Mouse (Mus musculus): ENCODE data around the gene Wipf1. TPM values are rescaled to one million over a fixed set of nuclear protein-coding genes. Genes with fewer than 3 reads are reported as not detected.

Wipf1 gene
- polyA plus RNA-seq, 1 experiment from 2014 or later = 3.4 TPM

- Histone ChIP-seq H3K9ac (peak overlapping the region; percentile 12; the same call in 1 of the 2 replicates), H3K4me2 (peak overlapping the region; percentile 45), H3K4me3 (replicated peaks) (no peak overlapping the region), H3K36me3 (no peaks in the 10 kb centered on the region), H3K27ac (peak overlapping the region; percentile 67), H3K4me1 (replicated peaks) (peaks cover 64% of the 10 kb centered on the region), H3K27me3 (no peaks in the 10 kb centered on the region), H3K9me3 (replicated peaks) (no peaks in the 10 kb centered on the region)
- DNase-seq (no peak), ATAC-seq (ENCODE audit: low read depth) (no peak)
- 59% methylated on average over 5 of the region's 5 CpGs for WGBS (ENCODE audit: insufficient replicate concordance)
Observed at GRCm38 (mm10) chr2:73453085-73453484, 76.4 kb downstream of the Wipf1 start.

- Histone ChIP-seq H3K27ac (peak overlapping the region; percentile 37; the same call in 1 of the 2 replicates), H3K4me2 (peak overlapping the region; percentile 39), H3K9me3 (replicated peaks) (no peaks in the 10 kb centered on the region), H3K4me1 (replicated peaks) (peaks cover 60% of the 10 kb centered on the region), H3K9ac (peak overlapping the region; percentile 29; the same call in 1 of the 2 replicates), H3K27me3 (no peaks in the 10 kb centered on the region), H3K36me3 (no peaks in the 10 kb centered on the region; the same call in 1 of the 2 replicates), H3K4me3 (replicated peaks) (no peak overlapping the region)
- DNase-seq (no peak), ATAC-seq (ENCODE audit: low read depth) (peak; percentile 37; the same call in 1 of the 2 replicates)
- 28% methylated on average over 7 of the region's 7 CpGs for WGBS (ENCODE audit: insufficient replicate concordance)
Observed at GRCm38 (mm10) chr2:73452556-73452955, 77.0 kb downstream of the Wipf1 start.

GRCm38 (mm10) chr2:73451541-73451940, 78.0 kb downstream of the Wipf1 start:
- Histone ChIP-seq H3K9ac (no peak overlapping the region), H3K4me2 (no peak overlapping the region), H3K9me3 (replicated peaks) (no peaks in the 10 kb centered on the region), H3K27ac (no peak overlapping the region), H3K4me3 (replicated peaks) (no peak overlapping the region), H3K4me1 (replicated peaks) (peaks cover 54% of the 10 kb centered on the region), H3K36me3 (peaks cover 3% of the 10 kb centered on the region; the same call in 1 of the 2 replicates), H3K27me3 (no peaks in the 10 kb centered on the region)
- DNase-seq (no peak), ATAC-seq (ENCODE audit: low read depth) (no peak)
- 76% methylated on average over 3 of the region's 3 CpGs for WGBS (ENCODE audit: insufficient replicate concordance)

GRCm38 (mm10) chr2:73450172-73450715, 79.3 kb downstream of the Wipf1 start:
- Histone ChIP-seq H3K9me3 (replicated peaks) (no peaks in the 10 kb centered on the region), H3K4me3 (replicated peaks) (no peak overlapping the region), H3K4me1 (replicated peaks) (peaks cover 48% of the 10 kb centered on the region), H3K36me3 (peaks cover 7% of the 10 kb centered on the region; the same call in 1 of the 2 replicates), H3K4me2 (no peak overlapping the region), H3K9ac (no peak overlapping the region), H3K27me3 (no peaks in the 10 kb centered on the region), H3K27ac (no peak overlapping the region)
- ATAC-seq (ENCODE audit: low read depth) = no peak
- no peak for DNase-seq
- WGBS (ENCODE audit: insufficient replicate concordance) = 59% methylated on average over 6 of the region's 6 CpGs

- no peak overlapping the region for H3K9ac ChIP-seq
- H3K4me3 ChIP-seq (replicated peaks) = no peak overlapping the region
- 81% methylated on average over 10 of the region's 10 CpGs for WGBS (ENCODE audit: insufficient replicate concordance)
- no peaks in the 10 kb centered on the region for H3K27me3 ChIP-seq
- H3K4me1 ChIP-seq (replicated peaks) = peaks cover 12% of the 10 kb centered on the region
- no peak for DNase-seq
- no peak overlapping the region for H3K4me2 ChIP-seq
- H3K9me3 ChIP-seq (replicated peaks) = no peaks in the 10 kb centered on the region
- no peak for ATAC-seq (ENCODE audit: low read depth)
- peaks cover 31% of the 10 kb centered on the region for H3K36me3 ChIP-seq
- H3K27ac ChIP-seq = no peak overlapping the region
Observed at GRCm38 (mm10) chr2:73443985-73444384, 85.5 kb downstream of the Wipf1 start.

GRCm38 (mm10) chr2:73442015-73442414, 87.5 kb downstream of the Wipf1 start:
- Histone ChIP-seq H3K4me1 (replicated peaks) (peaks cover 12% of the 10 kb centered on the region), H3K9ac (no peak overlapping the region), H3K27ac (no peak overlapping the region), H3K4me2 (no peak overlapping the region), H3K9me3 (replicated peaks) (no peaks in the 10 kb centered on the region), H3K27me3 (no peaks in the 10 kb centered on the region), H3K36me3 (peaks cover 41% of the 10 kb centered on the region), H3K4me3 (replicated peaks) (no peak overlapping the region)
- ATAC-seq (ENCODE audit: low read depth) = no peak
- no peak for DNase-seq
- 72% methylated on average over 2 of the region's 2 CpGs for WGBS (ENCODE audit: insufficient replicate concordance)

GRCm38 (mm10) chr2:73440319-73440718, 89.2 kb downstream of the Wipf1 start:
- no peak overlapping the region for H3K9ac ChIP-seq
- no peak overlapping the region for H3K4me2 ChIP-seq
- H3K27me3 ChIP-seq = no peaks in the 10 kb centered on the region
- 69% methylated on average over 2 of the region's 2 CpGs for WGBS (ENCODE audit: insufficient replicate concordance)
- ATAC-seq (ENCODE audit: low read depth) (no peak), DNase-seq (no peak)
- H3K9me3 ChIP-seq (replicated peaks) = no peaks in the 10 kb centered on the region
- no peak overlapping the region for H3K27ac ChIP-seq
- H3K4me3 ChIP-seq (replicated peaks) = no peak overlapping the region
- peaks cover 11% of the 10 kb centered on the region for H3K4me1 ChIP-seq (replicated peaks)
- H3K36me3 ChIP-seq = peaks cover 52% of the 10 kb centered on the region

GRCm38 (mm10) chr2:73436976-73437375, 92.6 kb downstream of the Wipf1 start:
- H3K9ac ChIP-seq = no peak overlapping the region
- H3K4me1 ChIP-seq (replicated peaks) = peaks cover 13% of the 10 kb centered on the region
- H3K4me3 ChIP-seq (replicated peaks) = no peak overlapping the region
- ATAC-seq (ENCODE audit: low read depth) (no peak), DNase-seq (no peak)
- peaks cover 60% of the 10 kb centered on the region for H3K36me3 ChIP-seq
- H3K4me2 ChIP-seq = no peak overlapping the region
- H3K9me3 ChIP-seq (replicated peaks) = no peaks in the 10 kb centered on the region
- H3K27ac ChIP-seq = no peak overlapping the region
- WGBS (ENCODE audit: insufficient replicate concordance) = 80% methylated on average over 18 of the region's 18 CpGs
- H3K27me3 ChIP-seq = no peaks in the 10 kb centered on the region

- Histone ChIP-seq H3K9me3 (replicated peaks) (no peaks in the 10 kb centered on the region), H3K9ac (no peak overlapping the region), H3K4me3 (replicated peaks) (no peak overlapping the region), H3K4me1 (replicated peaks) (peaks cover 15% of the 10 kb centered on the region), H3K27me3 (no peaks in the 10 kb centered on the region), H3K27ac (no peak overlapping the region), H3K4me2 (no peak overlapping the region), H3K36me3 (peaks cover 62% of the 10 kb centered on the region)
- ATAC-seq (ENCODE audit: low read depth) = no peak
- WGBS (ENCODE audit: insufficient replicate concordance) = 72% methylated on average over 2 of the region's 2 CpGs
- DNase-seq = no peak
Observed at GRCm38 (mm10) chr2:73435847-73436246, 93.7 kb downstream of the Wipf1 start.

GRCm38 (mm10) chr2:73431959-73432396, 97.6 kb downstream of the Wipf1 start:
- Histone ChIP-seq H3K9ac (no peak overlapping the region), H3K4me1 (replicated peaks) (peaks cover 7% of the 10 kb centered on the region), H3K36me3 (peaks cover 38% of the 10 kb centered on the region), H3K27me3 (no peaks in the 10 kb centered on the region), H3K4me2 (0 out of 2 replicates have a peak overlapping the region, but pooled peaks have one; percentile 4), H3K4me3 (replicated peaks) (no peak overlapping the region), H3K27ac (no peak overlapping the region), H3K9me3 (replicated peaks) (no peaks in the 10 kb centered on the region)
- no peak for DNase-seq
- 53% methylated on average over 14 of the region's 14 CpGs for WGBS (ENCODE audit: insufficient replicate concordance)
- no peak for ATAC-seq (ENCODE audit: low read depth)

GRCm38 (mm10) chr2:73428803-73429468, 100.6 kb downstream of the Wipf1 start:
- Histone ChIP-seq H3K27ac (no peak overlapping the region), H3K4me3 (replicated peaks) (no peak overlapping the region), H3K36me3 (peaks cover 16% of the 10 kb centered on the region), H3K4me2 (no peak overlapping the region), H3K9ac (no peak overlapping the region), H3K4me1 (replicated peaks) (peaks cover 7% of the 10 kb centered on the region), H3K9me3 (replicated peaks) (no peaks in the 10 kb centered on the region), H3K27me3 (no peaks in the 10 kb centered on the region)
- ATAC-seq (ENCODE audit: low read depth) (no peak), DNase-seq (no peak)
- 58% methylated on average over 21 of the region's 21 CpGs for WGBS (ENCODE audit: insufficient replicate concordance)
